Mouse (Mus musculus) liver, embryonic 16.5 days (tissue): ENCODE data around the gene Rprml. TPM values are rescaled to one million over a fixed set of nuclear protein-coding genes. Genes with fewer than 3 reads are reported as not detected.

Source experiments
- ATAC-seq: fragments of 200-750 bp; cut with Nextera tagmentation; 2 replicates; pipeline ENCODE4 v1.8.0; 2017; ENCODE audit warnings: low read depth, mild to moderate bottlenecking, moderate number of reproducible peaks, moderate library complexity
- H3K27ac ChIP-seq: fragments of 300-500 bp; sonication (generic); 2 replicates; pipeline ENCODE4 v1.5.1; 2014; ENCODE audit warnings: mild to moderate bottlenecking, low read length
- H3K27me3 ChIP-seq: fragments of 300-500 bp; sonication (generic); 2 replicates; pipeline ENCODE4 v1.6.1; 2014; ENCODE audit warnings: low read depth, low read length, mixed read lengths; ENCODE audit not compliant: control insufficient read depth, insufficient read depth
- H3K36me3 ChIP-seq: fragments of 300-500 bp; sonication (generic); 2 replicates; pipeline ENCODE4 v1.6.1; 2014; ENCODE audit warnings: mild to moderate bottlenecking; ENCODE audit not compliant: control insufficient read depth, insufficient read depth
- H3K4me1 ChIP-seq: fragments of 300-500 bp; sonication (generic); 2 replicates; pipeline ENCODE4 v1.6.1; 2014; ENCODE audit warnings: low read depth, low read length, mixed read lengths; ENCODE audit not compliant: control insufficient read depth
- H3K4me2 ChIP-seq: fragments of 300-500 bp; sonication (generic); 2 replicates; pipeline ENCODE4 v1.6.1; 2014; ENCODE audit warnings: low read depth, low read length, mixed read lengths
- H3K4me3 ChIP-seq: fragments of 300-500 bp; sonication (generic); 2 replicates; pipeline ENCODE4 v1.5.1; 2014; ENCODE audit warnings: low read depth, mild to moderate bottlenecking, low read length
- H3K9ac ChIP-seq: fragments of 300-500 bp; sonication (generic); 2 replicates; pipeline ENCODE4 v1.6.1; 2014; ENCODE audit warnings: low read depth, low read length
- H3K9me3 ChIP-seq: fragments of 300-500 bp; sonication (generic); replicated peaks from 2 replicates; pipeline ENCODE4 v1.6.1; 2016; ENCODE audit warnings: low read length; ENCODE audit not compliant: control insufficient read depth
- WGBS: fragments of 180-500 bp; shearing (Covaris S2); extraction: QIAGEN DNeasy Blood & Tissue Kit; methylation state at CpG from one replicate; pipeline ENCODE4 v1.1.7; 2014; ENCODE audit not compliant: insufficient replicate concordance; 5-methylcytosine and 5-hydroxymethylcytosine counted together
- polyA plus RNA-seq: library from polyadenylated mRNA; unstranded; fragments of >200 nt; fragmentation: Nextera tagmentation; extraction: Ambion mirVana; gene quantifications from 2 replicates; pipeline ENCODE4 v1.2.1, GENCODE M21; 2015

Gene Rprml
- polyA plus RNA-seq, 1 experiment from 2014 or later: not detected

GRCm38 (mm10) chr11:103697565-103698176 lies 48.3 kb downstream of the Rprml start, which contains the start of gene Gosr2:
Gene Gosr2, minus strand, starts transcription at chr11:103697898.
- no peaks in the 10 kb centered on the region for H3K36me3 ChIP-seq
- peak within 1 kb of the TSS; percentile 94 for H3K4me3 ChIP-seq
- H3K4me1 ChIP-seq: peaks cover 7% of the 10 kb centered on the region; the same call in 1 of the 2 replicates
- H3K4me2 ChIP-seq: peak within 1 kb of the TSS; percentile 70
- H3K9me3 ChIP-seq: no peaks in the 10 kb centered on the region
- WGBS: under 1% methylated on average over 57 of the region's 57 CpGs
- peak within 1 kb of the TSS; percentile 88 for H3K9ac ChIP-seq
- H3K27ac ChIP-seq: peak within 1 kb of the TSS; percentile 89
- H3K27me3 ChIP-seq: no peaks in the 10 kb centered on the region
- peak; percentile 97 for ATAC-seq

GRCm38 (mm10) chr11:103698226-103698625 lies 48.9 kb downstream of the Rprml start:
- Histone ChIP-seq H3K9me3 (no peaks in the 10 kb centered on the region), H3K36me3 (no peaks in the 10 kb centered on the region), H3K4me2 (peak overlapping the region; percentile 70), H3K4me3 (peak overlapping the region; percentile 94), H3K27me3 (no peaks in the 10 kb centered on the region), H3K27ac (peak overlapping the region; percentile 89; the same call in 1 of the 2 replicates), H3K4me1 (peaks cover 7% of the 10 kb centered on the region; the same call in 1 of the 2 replicates), H3K9ac (peak overlapping the region; percentile 88)
- WGBS: 68% methylated on average over 2 of the region's 2 CpGs
- no peak for ATAC-seq

Other genes with a start within 250 kb of the Rprml start
- 3.8 and 4.1 TPM in 2 replicates for gene Plekhm1, start 236.9 kb upstream of the Rprml start, polyA plus RNA-seq
- not detected in 2 replicates for gene Lrrc37a, start 145.0 kb upstream of the Rprml start, polyA plus RNA-seq
- not detected in 2 replicates for gene Gm884, start 28.4 kb upstream of the Rprml start, polyA plus RNA-seq
- gene Lyzl6, start 10.7 kb upstream of the Rprml start, polyA plus RNA-seq: not detected in 2 replicates
- 36.4 and 37.9 TPM in 2 replicates for gene Gosr2, start 48.3 kb downstream of the Rprml start, polyA plus RNA-seq
- 0.07 TPM in 2 replicates for gene Wnt9b, start 100.3 kb downstream of the Rprml start, polyA plus RNA-seq
- not detected in 2 replicates for gene Wnt3, start 124.6 kb downstream of the Rprml start, polyA plus RNA-seq